Mouse (Mus musculus) thymus, adult 2 months (tissue): ENCODE measurements around the gene Hadhb. TPM values are rescaled to one million over a fixed set of nuclear protein-coding genes. Genes with fewer than 3 reads are reported as not detected.

ENCODE experiments used
- DNase-seq: peaks from one replicate; pipeline ENCODE4 v3.0.0; 2021
- H3K27ac ChIP-seq: fragments of 200-500 bp; 2 replicates; pipeline ENCODE4 v1.5.1; 2012; ENCODE audit warnings: low read length, control low read depth; ENCODE audit not compliant: control insufficient read depth, insufficient read depth
- H3K27me3 ChIP-seq: fragments of 200-500 bp; 2 replicates; pipeline ENCODE4 v1.6.1; 2012; ENCODE audit warnings: mild to moderate bottlenecking, low read length, moderate library complexity, mixed read lengths; ENCODE audit not compliant: control insufficient read depth, insufficient read depth
- H3K36me3 ChIP-seq: fragments of 200-500 bp; 2 replicates; pipeline ENCODE4 v1.6.1; 2012; ENCODE audit warnings: mild to moderate bottlenecking, low read length, moderate library complexity; ENCODE audit not compliant: control insufficient read depth, insufficient read depth
- H3K4me1 ChIP-seq: fragments of 200-500 bp; replicated peaks from 2 replicates; pipeline ENCODE4 v1.6.1; 2012; ENCODE audit warnings: low read length; ENCODE audit not compliant: control insufficient read depth, insufficient read depth
- H3K4me3 ChIP-seq: fragments of 200-500 bp; 2 replicates; pipeline ENCODE4 v1.5.1; 2012; ENCODE audit warnings: mild to moderate bottlenecking, low read length, control low read depth, moderate library complexity; ENCODE audit not compliant: control insufficient read depth, insufficient read depth
- CTCF ChIP-seq: fragments of 200-500 bp; IDR thresholded peaks from 2 replicates; pipeline ENCODE4 v1.5.1; 2012; ENCODE audit warnings: mild to moderate bottlenecking, control low read depth, low read length, moderate library complexity, borderline replicate concordance; ENCODE audit not compliant: control insufficient read depth, poor library complexity, insufficient read depth; ENCODE audit errors: extremely low read depth
- POLR2A ChIP-seq: fragments of 200-500 bp; IDR thresholded peaks from 2 replicates; pipeline ENCODE4 v1.6.1; 2012; ENCODE audit warnings: mild to moderate bottlenecking, low read length, control low read depth, moderate library complexity; ENCODE audit not compliant: control insufficient read depth, poor library complexity, insufficient read depth; ENCODE audit errors: extremely low read depth
- WGBS: fragments of 180-500 bp; shearing (Covaris S2); methylation state at CpG from one replicate; pipeline ENCODE4 v1.1.7; 2018; 5-methylcytosine and 5-hydroxymethylcytosine counted together
- polyA plus RNA-seq: library from polyadenylated mRNA; depleted of rRNA; stranded (reverse); fragments of >200 nt; gene quantifications from 2 replicates; pipeline ENCODE4 v1.2.3, GENCODE M21; 2012; rRNA removed

Gene Hadhb
- polyA plus RNA-seq, result 111 and 140 TPM in 2 replicates

DNA sequence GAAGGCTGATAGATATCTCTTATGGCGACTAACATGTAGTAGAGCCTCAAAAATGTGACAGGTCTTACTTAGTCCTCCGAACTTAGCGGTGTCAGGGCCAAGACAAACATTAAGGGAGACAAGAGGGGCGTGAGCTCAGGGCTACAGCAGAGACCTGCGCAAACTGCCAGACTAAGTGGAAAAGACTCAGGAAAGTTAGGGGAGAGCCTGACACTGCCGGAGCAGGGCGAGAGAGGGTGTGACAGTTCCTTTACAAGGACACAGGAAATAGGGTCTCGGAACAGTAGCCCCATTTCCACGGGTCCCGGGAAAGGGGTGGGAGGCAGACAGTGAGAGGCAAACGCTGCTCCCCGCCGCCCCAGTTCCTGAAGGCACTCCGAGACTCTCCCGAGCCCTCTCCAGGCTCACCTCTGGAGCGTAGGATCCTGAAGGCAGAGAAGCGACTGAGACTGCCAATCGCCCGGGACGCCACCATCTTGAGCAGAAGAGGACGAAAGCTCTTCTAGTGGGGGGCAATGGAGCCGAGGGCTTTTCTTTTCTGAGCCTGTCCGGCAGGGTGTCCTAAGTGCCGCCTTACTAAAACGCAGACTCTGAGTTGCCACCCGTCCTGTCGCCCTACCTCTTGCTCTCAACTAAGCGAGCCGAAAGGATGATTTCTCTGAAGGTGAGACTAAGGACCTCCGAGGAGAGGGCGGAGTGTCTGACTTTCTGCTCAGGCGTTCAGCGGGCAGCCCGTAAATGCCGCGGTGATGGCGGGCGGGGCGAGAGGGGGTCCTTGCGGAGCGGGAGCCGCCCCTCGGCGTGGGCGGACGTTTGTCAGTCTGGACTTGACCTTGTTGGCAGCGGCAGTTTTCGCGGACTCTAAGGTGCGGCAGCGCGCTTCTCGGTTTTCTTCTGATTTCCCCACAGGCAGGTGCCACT, at the start of gene Hadhb, which contains the start of gene Hadha:
Hadhb (plus strand) TSS at position 775 of the 921 bp plus-strand sequence.
Hadha (minus strand) TSS at position 689 of the 921 bp plus-strand sequence.
- under 1% methylated on average over 53 of the region's 53 CpGs for WGBS
- peak within 1 kb of the TSS; percentile 77 for H3K27ac ChIP-seq

DNA sequence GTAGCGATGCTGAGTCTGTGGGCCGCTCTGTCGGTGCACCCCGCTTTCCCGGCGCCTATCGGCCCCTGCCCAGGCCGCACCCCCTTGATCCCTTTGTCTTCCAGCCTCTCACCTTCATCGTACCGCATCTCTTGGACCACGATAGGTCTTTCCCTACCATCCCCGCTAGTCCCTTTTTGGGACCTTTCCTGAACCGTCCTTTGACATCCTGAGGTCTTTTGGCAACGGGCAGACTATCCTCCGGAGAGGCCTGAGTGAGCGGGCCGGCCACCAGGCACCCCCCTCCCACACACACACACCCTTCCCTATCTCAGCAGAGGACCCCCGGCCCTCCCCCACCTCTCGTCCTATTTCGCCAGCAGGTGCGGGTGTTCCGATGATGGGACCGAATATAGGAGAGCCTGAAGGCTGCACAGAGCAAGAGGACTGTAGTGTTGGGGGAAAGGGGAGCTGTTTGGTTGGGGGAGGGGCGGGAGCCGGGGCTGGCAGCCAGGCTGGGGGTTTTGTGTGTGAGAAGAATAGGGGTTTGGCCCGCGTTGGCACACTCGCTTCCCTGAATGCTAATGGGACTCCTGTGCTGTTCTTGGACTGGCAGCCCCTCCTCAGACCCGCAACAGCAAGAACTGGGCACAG, 49.3 kb upstream of the Hadhb start, which contains the start of gene 3110082J24Rik:
3110082J24Rik (minus strand) TSS at position 419 of the 633 bp plus-strand sequence.
- Histone ChIP-seq H3K4me3 (peak within 1 kb of the TSS; percentile 21; the same call in 1 of the 2 replicates), H3K36me3 (no peaks in the 10 kb centered on the region), H3K27me3 (peaks cover 21% of the 10 kb centered on the region), H3K4me1 (peaks cover 4% of the 10 kb centered on the region), H3K27ac (no peak within 1 kb of the TSS)
- no peak for DNase-seq
- no peak for TF ChIP-seq CTCF
- no peak for TF ChIP-seq POLR2A
- 9% methylated on average over 29 of the region's 29 CpGs for WGBS

More for the DNA sequence above, at the start of gene Hadhb, which contains the start of gene Hadha:
- Histone ChIP-seq H3K36me3 (no peaks in the 10 kb centered on the region), H3K27me3 (no peaks in the 10 kb centered on the region), H3K4me1 (no peaks in the 10 kb centered on the region), H3K4me3 (peak within 1 kb of the TSS; percentile 86)
- peak; percentile 93 for DNase-seq
- TF ChIP-seq CTCF (0 out of 2 replicates have a peak, but pooled peaks have one; percentile 8), POLR2A (peak; percentile 68)

DNA sequence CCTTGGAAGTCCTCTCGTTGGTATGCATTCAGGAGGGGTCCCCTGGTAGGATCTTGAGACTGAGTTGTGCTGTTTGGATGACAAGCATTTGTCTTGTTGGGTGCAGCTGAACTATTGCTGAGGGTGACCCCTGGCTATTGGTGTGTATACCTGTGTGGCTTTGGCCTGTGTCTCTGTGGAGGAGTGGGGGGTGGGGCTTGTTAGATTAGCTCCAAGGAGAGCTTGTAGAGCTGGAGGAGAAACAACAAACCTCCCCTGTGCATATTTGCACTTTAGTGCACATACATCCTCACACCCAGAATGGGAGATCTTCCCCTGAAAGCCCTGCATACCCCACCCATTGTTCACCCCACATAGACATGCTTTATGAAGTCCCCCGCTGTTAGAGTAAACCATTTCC, 48.3 kb upstream of the Hadhb start:
- TF ChIP-seq CTCF, result no peak
- no peak for TF ChIP-seq POLR2A
- Histone ChIP-seq H3K36me3 (no peaks in the 10 kb centered on the region), H3K4me3 (no peak overlapping the region), H3K27ac (no peak overlapping the region), H3K27me3 (peaks cover 21% of the 10 kb centered on the region), H3K4me1 (peaks cover 4% of the 10 kb centered on the region)
- DNase-seq, result no peak
- 33% methylated on average over 2 of the region's 2 CpGs for WGBS

DNA sequence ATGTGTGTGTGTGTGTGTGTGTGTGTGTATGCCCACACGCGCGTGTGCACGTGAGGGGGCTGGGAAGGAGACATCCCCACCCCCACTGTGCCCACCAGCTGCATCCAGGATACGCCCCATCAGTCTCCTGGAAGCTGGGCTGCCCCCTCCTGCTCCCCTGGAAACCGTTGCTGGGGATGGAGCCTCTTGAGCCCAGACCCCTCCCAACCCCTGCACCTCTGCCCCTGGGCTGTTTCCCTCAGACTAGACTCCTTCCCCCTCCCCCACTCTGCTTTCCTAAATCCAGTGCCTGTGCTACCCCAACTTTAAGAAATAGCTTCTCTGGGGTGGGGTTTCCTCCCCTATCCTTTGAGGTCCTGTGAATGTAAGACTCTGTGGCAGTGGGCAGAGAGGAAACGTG, 47.9 kb upstream of the Hadhb start:
- no peak for DNase-seq
- TF ChIP-seq POLR2A, result no peak
- TF ChIP-seq CTCF, result no peak
- Histone ChIP-seq H3K4me3 (no peak overlapping the region), H3K36me3 (no peaks in the 10 kb centered on the region), H3K4me1 (peaks cover 4% of the 10 kb centered on the region), H3K27me3 (peaks cover 21% of the 10 kb centered on the region), H3K27ac (no peak overlapping the region)
- WGBS, result 36% methylated on average over 7 of the region's 7 CpGs

DNA sequence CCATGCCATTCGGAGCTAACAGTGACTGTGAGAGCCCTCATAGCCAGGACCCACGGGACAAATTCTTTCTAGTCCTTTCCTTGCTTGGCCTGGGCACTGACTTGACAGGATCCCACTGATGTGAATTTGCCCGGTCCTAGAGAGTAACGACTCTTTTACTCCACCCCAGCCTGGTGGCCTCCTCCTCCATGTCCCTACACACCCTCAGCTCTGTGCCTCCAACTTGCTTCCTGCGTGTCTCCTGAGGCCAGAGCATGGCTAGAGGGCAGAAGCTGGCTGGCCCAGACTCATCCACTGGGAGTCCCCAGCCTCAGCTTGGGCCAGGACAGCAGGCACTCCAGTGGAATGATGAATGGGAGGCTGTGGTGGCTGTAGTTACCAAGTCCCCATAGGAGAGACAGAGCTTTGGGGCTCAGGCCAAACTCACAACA, 47.4 kb upstream of the Hadhb start:
- DNase-seq, result no peak
- Histone ChIP-seq H3K4me1 (peaks cover 4% of the 10 kb centered on the region), H3K27me3 (peaks cover 21% of the 10 kb centered on the region), H3K36me3 (no peaks in the 10 kb centered on the region), H3K4me3 (no peak overlapping the region), H3K27ac (no peak overlapping the region)
- no peak for TF ChIP-seq CTCF
- no peak for TF ChIP-seq POLR2A
- 33% methylated on average over 5 of the region's 5 CpGs for WGBS

DNA sequence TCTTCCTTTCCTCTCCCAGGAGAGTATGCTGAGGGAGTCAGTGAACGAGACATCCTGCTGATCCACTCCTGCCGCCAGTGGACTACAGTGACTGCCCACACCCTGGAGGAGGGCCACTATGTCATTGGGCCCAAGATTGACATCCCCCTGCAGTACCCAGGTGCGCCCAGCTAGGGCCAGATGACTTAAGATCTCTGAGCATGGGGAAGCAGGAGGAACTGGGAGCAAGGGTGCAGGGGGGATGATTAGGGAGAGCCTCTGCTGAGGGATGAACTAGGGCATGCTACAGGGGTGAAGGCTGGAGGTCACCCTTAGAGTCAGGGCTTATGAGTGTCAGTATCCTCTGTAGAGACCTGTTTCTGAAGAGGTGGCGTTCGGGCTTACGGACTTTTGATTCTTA, 46.8 kb upstream of the Hadhb start:
- no peak for DNase-seq
- no peak for TF ChIP-seq POLR2A
- no peak for TF ChIP-seq CTCF
- Histone ChIP-seq H3K36me3 (no peaks in the 10 kb centered on the region), H3K27ac (no peak overlapping the region), H3K27me3 (peaks cover 21% of the 10 kb centered on the region), H3K4me1 (peaks cover 4% of the 10 kb centered on the region), H3K4me3 (no peak overlapping the region)
- WGBS, result 92% methylated on average over 6 of the region's 6 CpGs
